Mouse (Mus musculus) intestine, embryonic 14.5 days (tissue): ENCODE results near the gene Scarf2. TPM values are rescaled to one million over a fixed set of nuclear protein-coding genes. Genes with fewer than 3 reads are reported as not detected.
A peak's percentile ranks its signal among the peaks of the same experiment; 100 is the strongest.

Experiments
- ATAC-seq: fragments of 200-750 bp; cut with Nextera tagmentation; replicated peaks from 2 replicates; pipeline ENCODE4 v1.8.0; 2017; ENCODE audit warnings: low read depth, moderate number of reproducible peaks, moderate TSS enrichment, moderate library complexity; ENCODE audit not compliant: low FRiP score, low TSS enrichment
- DNase-seq: peaks from one replicate; pipeline ENCODE4 v3.0.0-alpha.2; 2018; ENCODE audit warnings: low spot score
- H3K27ac ChIP-seq: fragments of 300-500 bp; sonication (generic); 2 replicates; pipeline ENCODE4 v1.5.1; 2014; ENCODE audit warnings: low read depth, mild to moderate bottlenecking, control low read depth
- H3K27me3 ChIP-seq: fragments of 300-500 bp; sonication (generic); replicated peaks from 2 replicates; pipeline ENCODE4 v1.6.1; 2014; ENCODE audit warnings: low read length, control low read depth; ENCODE audit not compliant: control insufficient read depth, insufficient read depth
- H3K36me3 ChIP-seq: fragments of 300-500 bp; sonication (generic); 2 replicates; pipeline ENCODE4 v1.6.1; 2014; ENCODE audit warnings: low read length, control low read depth; ENCODE audit not compliant: control insufficient read depth, insufficient read depth
- H3K4me1 ChIP-seq: fragments of 300-500 bp; sonication (generic); replicated peaks from 2 replicates; pipeline ENCODE4 v1.6.1; 2014; ENCODE audit warnings: low read length, control low read depth, mixed read lengths; ENCODE audit not compliant: control insufficient read depth, insufficient read depth
- H3K4me2 ChIP-seq: fragments of 300-500 bp; sonication (generic); 2 replicates; pipeline ENCODE4 v1.6.1; 2014; ENCODE audit warnings: low read length
- H3K4me3 ChIP-seq: fragments of 300-500 bp; sonication (generic); 2 replicates; pipeline ENCODE4 v1.5.1; 2014; ENCODE audit warnings: low read depth, low read length, control low read depth, mixed read lengths
- H3K9ac ChIP-seq: fragments of 300-500 bp; sonication (generic); 2 replicates; pipeline ENCODE4 v1.6.1; 2014; ENCODE audit warnings: mild to moderate bottlenecking, low read length
- H3K9me3 ChIP-seq: fragments of 300-500 bp; sonication (generic); 2 replicates; pipeline ENCODE4 v1.6.1; 2016; ENCODE audit warnings: low read length, control low read depth; ENCODE audit not compliant: control insufficient read depth
- WGBS: fragments of 180-500 bp; shearing (Covaris S2); extraction: QIAGEN DNeasy Blood & Tissue Kit; methylation state at CpG from one replicate; pipeline ENCODE4 v1.1.7; 2014; 5-methylcytosine and 5-hydroxymethylcytosine counted together
- polyA plus RNA-seq: library from polyadenylated mRNA; unstranded; fragments of >200 nt; fragmentation: Nextera tagmentation; extraction: Ambion mirVana; gene quantifications from 2 replicates; pipeline ENCODE4 v1.2.1, GENCODE M21; 2014

The Scarf2 gene
- polyA plus RNA-seq, 1 experiment from 2014 or later, result 18.2 TPM

- Histone ChIP-seq H3K27ac (no peak overlapping the region), H3K9me3 (no peaks in the 10 kb centered on the region), H3K4me2 (no peak overlapping the region), H3K36me3 (no peaks in the 10 kb centered on the region), H3K9ac (no peak overlapping the region), H3K4me3 (no peak overlapping the region), H3K4me1 (no peaks in the 10 kb centered on the region), H3K27me3 (peaks cover 56% of the 10 kb centered on the region)
- 64% methylated on average over 10 of the region's 10 CpGs for WGBS
- DNase-seq (no peak), ATAC-seq (no peak)
These were observed 33.5 kb downstream of the Scarf2 start for GRCm38 (mm10) chr16:17830385-17831178.

GRCm38 (mm10) chr16:17831781-17832180 is 34.7 kb downstream of the Scarf2 start:
- DNase-seq, result no peak
- 19% methylated on average over 11 of the region's 11 CpGs for WGBS
- Histone ChIP-seq H3K36me3 (no peaks in the 10 kb centered on the region), H3K4me2 (no peak overlapping the region), H3K9me3 (no peaks in the 10 kb centered on the region), H3K27ac (no peak overlapping the region), H3K9ac (no peak overlapping the region), H3K4me3 (no peak overlapping the region), H3K27me3 (peaks cover 68% of the 10 kb centered on the region), H3K4me1 (no peaks in the 10 kb centered on the region)
- no peak for ATAC-seq

GRCm38 (mm10) chr16:17832821-17833220 is 35.7 kb downstream of the Scarf2 start, which contains the start of gene B830017H08Rik:
TSS of gene B830017H08Rik (plus strand) at chr16:17833121.
- peaks cover 71% of the 10 kb centered on the region for H3K27me3 ChIP-seq
- 33% methylated on average over 7 of the region's 7 CpGs for WGBS
- ATAC-seq (no peak), DNase-seq (no peak)
- no peaks in the 10 kb centered on the region for H3K36me3 ChIP-seq
- no peaks in the 10 kb centered on the region for H3K9me3 ChIP-seq
- peak within 1 kb of the TSS; percentile 95 for H3K4me2 ChIP-seq
- peak within 1 kb of the TSS; percentile 44 for H3K9ac ChIP-seq
- no peaks in the 10 kb centered on the region for H3K4me1 ChIP-seq
- H3K27ac ChIP-seq, result no peak within 1 kb of the TSS
- peak within 1 kb of the TSS; percentile 58 for H3K4me3 ChIP-seq

GRCm38 (mm10) chr16:17833321-17833680 is 36.2 kb downstream of the Scarf2 start:
- DNase-seq (no peak), ATAC-seq (no peak)
- Histone ChIP-seq H3K9ac (peak overlapping the region; percentile 44), H3K27me3 (peaks cover 71% of the 10 kb centered on the region), H3K4me3 (peak overlapping the region; percentile 58), H3K4me2 (peak overlapping the region; percentile 95), H3K36me3 (no peaks in the 10 kb centered on the region), H3K9me3 (no peaks in the 10 kb centered on the region), H3K27ac (no peak overlapping the region), H3K4me1 (no peaks in the 10 kb centered on the region)
- WGBS, result under 1% methylated on average over 37 of the region's 37 CpGs

- Histone ChIP-seq H3K9me3 (no peaks in the 10 kb centered on the region), H3K9ac (peak overlapping the region; percentile 44), H3K27me3 (peaks cover 71% of the 10 kb centered on the region), H3K36me3 (no peaks in the 10 kb centered on the region), H3K27ac (no peak overlapping the region), H3K4me1 (no peaks in the 10 kb centered on the region), H3K4me3 (peak overlapping the region; percentile 58), H3K4me2 (peak overlapping the region; percentile 95)
- DNase-seq (peak; percentile 79), ATAC-seq (peak; percentile 36; the same call in 1 of the 2 replicates)
- WGBS, result under 1% methylated on average over 72 of the region's 103 CpGs
These were observed 36.8 kb downstream of the Scarf2 start for GRCm38 (mm10) chr16:17833681-17834399.

GRCm38 (mm10) chr16:17834543-17834942 is 37.5 kb downstream of the Scarf2 start:
- Histone ChIP-seq H3K9ac (no peak overlapping the region), H3K9me3 (no peaks in the 10 kb centered on the region), H3K4me3 (peak overlapping the region; percentile 58; the same call in 1 of the 2 replicates), H3K36me3 (no peaks in the 10 kb centered on the region), H3K27me3 (peaks cover 71% of the 10 kb centered on the region), H3K27ac (no peak overlapping the region), H3K4me1 (no peaks in the 10 kb centered on the region), H3K4me2 (peak overlapping the region; percentile 95; the same call in 1 of the 2 replicates)
- DNase-seq (no peak), ATAC-seq (no peak)
- 61% methylated on average over 7 of the region's 7 CpGs for WGBS

GRCm38 (mm10) chr16:17835481-17835880 is 38.4 kb downstream of the Scarf2 start:
- DNase-seq, result no peak
- WGBS, result 51% methylated on average over 13 of the region's 13 CpGs
- ATAC-seq, result no peak

GRCm38 (mm10) chr16:17838051-17838450 is 41.0 kb downstream of the Scarf2 start, which contains the start of gene Car15:
TSS of gene Car15 (minus strand) at chr16:17838364.
- ATAC-seq (no peak), DNase-seq (no peak)
- H3K27me3 ChIP-seq, result peaks cover 40% of the 10 kb centered on the region
- no peaks in the 10 kb centered on the region for H3K9me3 ChIP-seq
- H3K4me1 ChIP-seq, result no peaks in the 10 kb centered on the region
- H3K4me3 ChIP-seq, result no peak within 1 kb of the TSS
- no peak within 1 kb of the TSS for H3K27ac ChIP-seq
- peaks cover 27% of the 10 kb centered on the region for H3K36me3 ChIP-seq
- no peak within 1 kb of the TSS for H3K4me2 ChIP-seq
- H3K9ac ChIP-seq, result no peak within 1 kb of the TSS
- 79% methylated on average over 6 of the region's 6 CpGs for WGBS

More at GRCm38 (mm10) chr16:17835481-17835880, 38.4 kb downstream of the Scarf2 start:
- H3K9me3 ChIP-seq, result no peaks in the 10 kb centered on the region
- H3K4me1 ChIP-seq, result no peaks in the 10 kb centered on the region
- H3K27ac ChIP-seq, result no peak overlapping the region
- no peak overlapping the region for H3K9ac ChIP-seq
- H3K27me3 ChIP-seq, result peaks cover 66% of the 10 kb centered on the region
- H3K4me2 ChIP-seq, result no peak overlapping the region
- no peak overlapping the region for H3K4me3 ChIP-seq
- peaks cover 1% of the 10 kb centered on the region; the same call in 1 of the 2 replicates for H3K36me3 ChIP-seq
